Mouse (Mus musculus) Muller cell, postnatal 12 days (primary cell): Measurements from ENCODE around the gene Igsf21.

Experiments used
- DNase-seq: peaks from one replicate; pipeline ENCODE4 v3.0.0-alpha.2; 2015; ENCODE audit errors: inconsistent ontology term

Gene Igsf21

DNA sequence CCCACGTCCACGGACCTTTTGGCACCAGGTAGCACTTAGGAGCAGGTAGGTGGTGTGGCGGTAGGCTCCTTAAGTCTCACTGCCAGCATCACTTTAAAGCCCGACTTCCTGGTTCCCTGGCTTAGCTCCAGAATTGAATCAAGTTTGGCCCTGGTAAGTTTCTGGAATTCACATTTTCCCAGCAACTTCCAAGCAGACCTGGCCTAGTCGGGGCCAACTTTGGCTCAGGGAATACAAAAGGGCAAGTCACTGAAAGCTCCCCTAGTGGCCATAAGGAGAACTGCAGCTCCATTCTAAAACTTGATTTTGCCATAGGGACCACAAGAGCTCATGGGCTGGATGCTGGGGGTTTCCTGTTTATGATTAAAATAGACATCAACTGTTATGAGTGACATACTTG, 145.5 kb downstream of the Igsf21 start:
- DNase-seq = no peak

DNA sequence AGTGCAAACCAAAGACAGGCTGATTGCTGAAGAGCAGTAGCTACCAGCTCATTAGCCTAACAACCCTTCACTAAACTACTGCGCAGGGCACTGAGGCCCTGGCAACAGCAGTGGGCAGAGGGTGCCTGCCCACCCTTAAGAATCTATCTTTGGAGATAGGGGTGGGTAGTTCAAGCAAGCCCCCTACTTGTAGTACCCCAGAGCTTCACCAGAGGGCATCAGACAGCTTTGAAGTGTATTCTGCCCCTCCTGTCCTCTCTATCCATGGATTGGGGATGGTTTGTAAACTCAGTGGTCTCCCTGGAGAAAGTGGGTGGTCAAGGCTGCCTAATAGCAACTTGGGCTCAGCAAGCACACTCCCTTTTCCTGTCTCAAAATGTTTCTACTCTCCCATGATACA, 146.4 kb downstream of the Igsf21 start:
- no peak for DNase-seq

DNA sequence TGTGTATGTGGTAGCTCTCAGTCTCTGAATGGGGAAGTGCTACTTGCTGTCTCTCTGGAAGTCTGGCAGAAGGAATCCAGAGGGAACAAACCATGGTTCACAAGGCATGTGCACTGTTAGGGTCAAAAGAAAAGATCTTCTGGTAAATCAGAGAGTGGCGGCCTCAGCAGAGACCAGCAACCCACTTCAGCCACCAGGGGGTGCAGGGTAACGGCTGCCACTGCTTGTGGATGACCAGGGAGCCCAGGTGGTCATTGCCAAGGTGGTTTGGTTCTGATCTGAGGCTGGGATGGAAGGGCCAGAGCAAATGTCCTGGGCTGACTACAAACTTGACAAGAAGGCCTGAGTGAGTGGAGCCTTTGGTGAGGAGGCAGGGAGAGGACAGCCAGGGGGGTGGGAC, 150.3 kb downstream of the Igsf21 start:
- no peak for DNase-seq

DNA sequence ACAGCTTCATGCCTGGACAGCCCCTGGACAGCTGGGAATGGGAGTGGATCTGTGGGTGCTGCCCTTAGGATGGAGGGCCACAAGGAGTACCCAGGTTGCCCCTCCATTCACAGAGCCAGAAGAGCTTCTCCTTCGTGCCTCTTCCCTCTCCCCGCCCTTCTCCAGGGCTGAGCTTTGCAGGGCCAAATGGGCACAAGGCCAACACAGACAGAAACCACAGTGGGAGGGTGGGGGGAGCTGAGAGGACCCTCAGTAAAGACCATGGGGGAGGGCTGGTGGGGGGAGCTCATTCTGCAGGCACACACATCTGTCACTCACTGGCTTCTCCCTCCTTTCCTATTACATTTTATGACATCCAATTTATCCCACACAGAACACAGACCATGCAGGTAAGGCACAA, 151.7 kb downstream of the Igsf21 start:
- no peak for DNase-seq

DNA sequence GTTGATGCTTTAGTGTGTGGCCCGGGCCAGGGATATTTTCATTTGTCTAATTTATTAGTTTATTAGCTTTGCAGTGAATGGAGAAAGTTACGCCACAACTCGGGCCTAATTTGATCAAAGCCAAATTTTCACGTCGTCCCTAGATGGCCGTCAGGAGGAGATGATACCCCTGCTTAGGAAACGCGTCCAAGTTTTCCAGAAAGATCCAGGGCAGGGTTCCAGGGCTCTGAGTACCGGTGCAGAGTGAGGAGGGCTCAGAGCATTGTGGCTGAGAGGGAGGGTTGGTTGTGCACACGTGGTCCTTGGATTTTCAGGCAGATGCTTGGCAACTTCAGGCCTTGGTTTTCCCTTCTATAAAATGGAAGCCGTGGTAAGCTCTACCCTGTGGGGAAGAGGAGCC, 154.2 kb downstream of the Igsf21 start:
- DNase-seq = no peak

DNA sequence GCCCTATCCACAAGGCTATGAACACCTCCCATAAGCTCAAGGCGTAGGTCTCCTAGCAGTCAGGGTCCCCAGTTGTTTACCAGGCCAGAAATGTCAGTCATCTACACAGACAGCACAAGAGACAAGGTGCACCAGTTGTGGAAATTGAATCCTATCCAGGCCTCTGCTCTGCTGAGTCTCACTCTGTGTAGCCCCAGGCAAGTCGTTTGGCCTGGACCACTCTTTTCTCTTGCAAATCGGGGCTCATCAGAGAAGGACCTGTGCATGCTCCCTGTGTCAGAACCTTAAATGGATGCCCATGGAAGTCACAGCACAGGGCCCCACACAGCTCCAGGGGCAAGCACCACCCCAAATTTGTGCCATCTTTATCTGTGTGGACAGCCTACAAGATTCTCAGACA, 154.9 kb downstream of the Igsf21 start:
- no peak for DNase-seq

DNA sequence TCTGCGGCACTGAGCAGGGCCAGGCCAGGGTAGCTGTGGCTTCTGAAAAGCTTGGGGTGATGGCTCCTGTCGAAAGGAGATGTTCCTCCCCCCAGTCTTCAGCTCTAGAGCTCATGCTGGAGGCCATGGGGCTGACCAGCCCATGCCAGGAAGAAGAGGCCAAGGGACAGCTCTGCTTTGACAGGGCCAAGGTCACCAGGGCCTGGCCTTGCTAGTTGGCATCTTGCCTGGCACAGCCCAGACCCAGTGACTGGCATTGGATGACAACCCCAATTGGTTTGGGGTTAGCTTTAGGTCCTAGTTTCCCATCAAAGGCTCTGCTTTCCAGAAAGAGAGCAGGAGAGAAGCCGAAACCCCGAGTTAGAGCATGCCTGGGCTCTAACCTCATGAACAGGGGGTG, 156.9 kb downstream of the Igsf21 start:
- DNase-seq = no peak

DNA sequence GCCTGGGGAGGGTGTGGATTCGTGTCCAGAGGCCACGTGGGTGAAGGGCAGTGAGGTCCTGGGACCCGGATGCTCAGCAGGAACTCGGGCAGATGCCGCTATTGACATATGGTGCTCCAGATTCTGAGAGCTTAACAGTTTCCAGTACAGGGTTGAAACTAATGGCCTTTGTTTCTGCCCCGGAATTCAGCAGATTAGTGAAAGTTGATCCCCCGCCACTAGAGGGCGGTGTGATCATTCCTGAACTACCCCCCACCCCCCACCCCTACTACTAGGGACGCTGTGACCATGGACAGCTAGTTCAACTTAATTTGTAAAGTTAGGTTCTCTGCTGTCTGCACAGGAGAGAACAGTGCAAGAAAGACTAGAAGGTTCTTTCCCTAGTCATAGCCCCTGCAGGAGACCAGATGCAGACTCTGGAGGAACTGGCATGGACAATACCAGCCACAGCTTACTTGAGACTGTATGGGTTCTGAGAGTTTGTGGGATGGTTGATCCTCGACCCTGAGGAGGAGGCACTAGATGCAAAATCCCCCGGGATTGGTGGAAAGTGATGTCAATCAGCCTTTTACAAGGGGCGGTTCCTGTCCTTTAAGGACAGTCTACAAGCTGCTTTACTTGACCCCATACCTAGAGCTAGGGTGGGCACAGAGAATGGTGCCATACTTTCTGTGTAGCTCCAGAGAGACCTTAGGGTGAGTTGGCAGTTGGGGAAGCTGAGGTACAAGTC, 157.7 kb downstream of the Igsf21 start:
- DNase-seq = no peak

DNA sequence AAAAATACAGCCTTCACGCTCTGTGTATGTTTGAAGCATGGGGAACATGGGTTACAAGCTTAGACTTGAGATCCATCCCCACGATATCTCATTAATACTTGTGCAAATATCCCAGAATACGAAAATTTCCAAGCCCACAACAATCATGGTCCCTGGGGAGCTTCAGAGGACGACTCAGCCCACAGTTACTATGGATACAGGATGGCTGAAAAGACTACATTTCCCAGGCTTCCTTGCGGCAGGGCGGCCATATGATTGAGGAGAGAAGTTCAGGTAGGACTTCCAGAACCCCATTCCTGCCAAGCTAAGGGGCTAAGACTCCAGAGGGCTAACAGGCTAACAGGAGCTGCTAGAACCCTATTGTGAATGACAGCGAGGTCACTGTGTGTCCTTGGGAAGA, 160.4 kb downstream of the Igsf21 start:
- DNase-seq = no peak

DNA sequence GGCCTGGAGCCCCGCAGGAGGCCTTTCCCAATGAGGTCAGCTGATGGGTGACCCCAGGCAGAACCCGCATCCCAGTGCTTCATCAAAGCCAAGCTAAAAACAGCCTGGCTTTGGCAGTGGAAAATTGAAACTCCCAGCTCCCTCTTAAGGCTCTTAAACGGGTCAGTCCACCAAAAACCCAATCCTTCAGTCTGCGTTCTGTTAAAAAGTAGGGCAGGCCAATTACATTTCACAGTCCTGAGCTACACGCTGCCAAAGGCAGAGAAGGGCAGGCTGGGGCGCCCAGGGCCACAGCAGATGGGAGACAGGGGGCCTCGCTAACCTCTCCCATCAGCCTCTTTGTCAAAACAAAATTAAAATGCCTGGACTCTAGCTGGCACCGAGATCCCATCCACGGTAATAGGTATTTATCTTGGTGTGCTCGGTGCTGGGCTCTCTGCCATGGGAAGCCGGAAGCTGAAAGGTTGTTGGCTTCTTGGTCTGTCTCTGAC, 162.0 kb downstream of the Igsf21 start:
- peak; percentile 56 for DNase-seq

DNA sequence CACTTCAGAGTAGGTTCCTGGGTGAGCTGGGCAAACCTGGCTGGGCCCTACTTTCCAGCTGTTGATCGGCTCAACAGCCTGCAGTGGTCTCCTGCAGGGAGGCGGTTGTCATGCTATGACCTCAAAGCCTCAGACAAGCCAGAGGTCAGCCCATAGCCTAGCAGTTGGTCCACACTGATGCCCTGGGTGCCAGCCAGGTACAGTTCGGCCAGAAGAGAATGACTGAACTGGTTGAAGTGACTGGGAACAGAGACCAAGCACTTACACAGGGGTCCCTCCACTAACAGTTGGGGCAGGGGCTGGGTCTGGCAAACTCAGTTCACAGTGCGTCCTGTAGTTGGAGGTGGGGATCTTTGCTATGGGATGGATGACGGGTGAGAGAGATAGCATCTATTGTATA, 162.5 kb downstream of the Igsf21 start:
- no peak for DNase-seq

DNA sequence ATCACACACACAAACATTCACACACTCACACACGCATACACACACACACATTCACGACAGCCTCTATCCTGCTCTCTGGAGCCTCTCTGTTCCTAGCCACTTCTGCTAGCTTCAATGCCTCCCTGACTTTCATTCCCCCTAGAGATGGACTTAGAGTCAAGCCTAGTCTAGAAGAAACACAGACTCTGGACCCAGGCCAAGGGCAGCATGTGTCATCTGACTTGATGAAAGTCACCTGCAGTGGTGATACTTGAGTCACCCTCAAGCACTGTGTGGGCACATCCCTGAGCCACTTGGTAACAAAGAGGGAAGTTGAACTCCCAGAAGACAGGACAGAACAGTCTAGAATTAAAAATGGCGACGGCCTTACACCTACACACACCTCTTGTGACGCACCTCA, 168.2 kb downstream of the Igsf21 start:
- no peak for DNase-seq

DNA sequence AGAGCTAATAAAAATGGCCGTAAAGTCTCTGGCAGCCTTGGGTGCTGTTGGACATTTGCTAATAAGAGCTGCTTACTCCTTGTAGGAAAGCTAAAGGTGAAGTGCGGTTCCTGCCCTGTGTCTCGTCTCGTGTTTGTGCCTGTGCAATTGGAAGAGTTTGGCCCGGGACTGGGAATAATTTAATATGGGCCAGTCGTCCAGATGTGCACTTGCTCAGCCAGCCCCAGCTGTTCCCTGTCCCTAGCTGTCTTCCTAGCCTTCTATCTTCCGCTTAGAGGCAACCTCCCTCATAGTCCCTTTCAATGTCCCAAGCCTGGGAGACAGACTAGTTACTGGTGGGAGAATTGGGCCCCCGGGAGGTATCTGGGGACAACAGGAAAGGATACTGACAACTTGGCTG, 169.0 kb downstream of the Igsf21 start:
- no peak for DNase-seq

DNA sequence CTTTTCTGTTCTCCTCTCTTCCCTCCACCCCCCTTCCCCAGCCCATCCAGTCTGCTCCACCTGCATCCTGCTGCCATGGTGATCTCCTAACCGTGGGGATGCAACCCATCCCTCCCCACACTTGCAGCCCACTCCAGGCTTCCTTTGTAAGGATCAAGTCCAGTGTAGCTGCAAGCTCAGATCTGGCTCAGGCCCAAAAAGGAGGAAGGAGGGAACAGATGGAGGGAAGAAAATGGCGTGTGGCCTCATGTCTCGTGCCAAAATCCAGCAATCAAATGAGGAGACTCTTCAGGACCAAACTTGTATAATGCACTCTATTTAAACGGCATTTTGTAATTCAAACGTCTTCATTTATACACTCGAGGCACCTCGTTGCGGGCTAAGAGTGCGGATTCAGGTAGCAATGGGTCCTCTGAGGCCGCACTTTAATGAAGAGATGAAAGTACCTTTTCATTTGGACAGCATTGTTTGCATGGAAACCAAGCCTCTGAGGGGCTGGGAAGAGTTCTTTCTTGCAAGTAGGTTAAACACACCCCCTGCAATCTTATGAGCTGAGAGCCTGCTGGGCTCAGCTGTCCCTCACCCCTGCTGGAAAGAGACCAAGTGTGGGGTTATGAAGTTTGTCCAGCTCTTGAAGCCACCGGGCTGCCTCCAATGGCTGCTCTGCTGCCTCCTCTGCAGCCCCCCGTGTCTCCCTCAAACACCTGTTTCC, 169.6 kb downstream of the Igsf21 start:
- DNase-seq = no peak

DNA sequence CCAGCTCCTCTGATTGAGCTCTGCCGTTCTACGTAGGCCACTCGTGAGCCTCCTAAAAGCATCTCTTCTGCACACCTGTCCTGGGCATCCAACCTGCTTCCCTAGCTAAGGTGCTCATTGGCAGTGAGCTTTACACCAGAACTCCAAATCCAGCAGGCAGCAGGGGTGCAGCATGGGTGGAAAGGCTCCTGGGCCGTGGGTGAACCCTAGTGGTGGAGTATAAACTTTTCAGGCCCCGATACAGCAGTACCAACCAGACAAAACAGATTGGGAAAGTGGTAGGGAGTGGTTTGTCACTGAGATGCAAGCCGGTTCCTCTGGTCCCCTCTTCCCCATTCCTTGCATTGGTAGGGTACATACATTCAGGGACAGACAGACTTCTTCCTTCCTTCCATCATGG, 170.2 kb downstream of the Igsf21 start:
- DNase-seq = no peak

DNA sequence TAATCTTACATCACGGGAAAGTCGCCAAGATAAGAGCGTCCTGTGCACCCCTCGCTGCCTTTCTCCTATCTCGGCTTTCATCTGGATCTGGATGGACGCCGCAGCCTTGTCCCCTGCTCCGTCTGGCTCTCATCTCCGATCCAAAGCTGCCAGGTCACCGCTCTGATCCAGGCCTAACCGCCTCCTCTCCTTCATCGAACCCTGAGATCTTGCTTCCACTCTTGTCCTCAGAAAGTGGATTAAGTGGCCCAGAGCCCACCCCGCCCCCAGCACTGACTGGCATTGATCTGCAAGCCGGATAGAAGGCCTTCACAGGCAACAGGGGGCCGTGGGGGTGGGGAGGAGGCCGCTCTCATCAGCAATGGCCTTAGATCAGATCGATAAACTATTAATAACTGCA, 175.5 kb downstream of the Igsf21 start:
- DNase-seq = no peak

DNA sequence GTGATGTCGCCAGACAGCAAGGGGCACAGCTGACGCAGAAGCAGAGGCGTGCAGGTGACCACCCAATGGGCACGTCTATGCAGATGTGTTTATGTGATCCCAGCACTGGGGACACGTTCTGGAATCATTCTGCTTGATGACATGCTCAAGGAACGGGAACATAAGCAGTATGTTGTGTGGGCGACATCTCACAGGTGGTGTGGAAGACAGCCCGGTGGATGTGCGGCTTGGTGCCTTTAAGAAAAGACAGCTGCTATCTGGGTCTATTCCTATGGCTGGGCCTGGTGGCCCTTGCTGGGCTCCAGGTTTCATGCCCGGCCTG, 176.3 kb downstream of the Igsf21 start:
- DNase-seq = no peak

DNA sequence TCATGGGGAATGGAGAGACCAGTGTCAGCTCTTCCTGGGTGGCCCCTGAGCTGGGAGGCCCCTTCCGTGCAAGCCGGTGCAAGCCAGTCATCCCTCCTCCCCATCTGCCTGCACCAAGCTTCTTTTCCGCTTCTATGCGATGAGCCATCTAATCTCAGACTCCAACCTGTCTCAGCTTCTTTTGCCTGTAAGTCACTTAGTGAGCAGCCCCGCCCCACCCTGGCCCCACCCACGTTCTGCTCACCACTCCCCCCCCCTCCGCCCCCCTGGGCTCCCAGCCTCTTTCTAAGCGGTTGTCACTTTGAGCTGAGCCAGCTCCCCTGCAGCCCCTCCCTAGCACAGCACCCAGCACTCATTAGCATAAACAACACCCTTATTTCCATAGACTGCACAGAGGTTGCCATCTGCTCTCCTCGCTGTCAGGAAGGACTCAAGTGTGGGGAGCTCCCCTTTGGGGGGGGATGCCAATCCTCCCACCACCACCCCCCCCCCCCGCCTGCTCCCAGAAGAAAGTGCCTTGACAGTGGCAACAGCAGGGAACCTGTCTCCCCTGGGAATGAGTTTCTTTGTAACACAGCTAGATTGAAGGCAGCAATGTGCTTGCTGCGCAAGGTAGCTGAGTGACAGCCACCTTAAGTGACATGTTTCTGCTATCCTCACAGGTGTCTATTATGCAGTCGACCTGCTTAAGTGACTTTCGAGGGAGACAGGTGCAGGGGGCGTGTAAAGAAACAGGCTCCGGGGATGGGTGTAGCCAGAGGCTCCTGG, 176.8 kb downstream of the Igsf21 start:
- no peak for DNase-seq

DNA sequence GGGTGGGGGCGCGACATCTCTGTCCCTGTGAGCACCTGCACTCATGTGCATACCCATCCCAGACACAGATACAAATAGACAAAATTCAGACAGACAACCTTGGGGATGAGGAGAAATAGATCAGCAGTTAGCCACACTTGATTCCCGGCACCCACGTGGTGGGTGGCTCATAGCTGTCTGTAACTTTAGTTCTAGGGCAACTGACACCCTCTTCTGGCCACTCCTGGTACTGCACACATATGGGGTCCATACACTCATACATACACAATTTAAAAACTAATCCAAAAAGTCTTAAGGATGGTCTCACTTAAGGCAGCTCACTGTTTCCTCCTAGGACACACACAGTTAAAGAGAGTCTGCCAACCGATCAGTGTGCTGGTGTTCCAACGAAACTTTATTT, 178.1 kb downstream of the Igsf21 start:
- DNase-seq = no peak

DNA sequence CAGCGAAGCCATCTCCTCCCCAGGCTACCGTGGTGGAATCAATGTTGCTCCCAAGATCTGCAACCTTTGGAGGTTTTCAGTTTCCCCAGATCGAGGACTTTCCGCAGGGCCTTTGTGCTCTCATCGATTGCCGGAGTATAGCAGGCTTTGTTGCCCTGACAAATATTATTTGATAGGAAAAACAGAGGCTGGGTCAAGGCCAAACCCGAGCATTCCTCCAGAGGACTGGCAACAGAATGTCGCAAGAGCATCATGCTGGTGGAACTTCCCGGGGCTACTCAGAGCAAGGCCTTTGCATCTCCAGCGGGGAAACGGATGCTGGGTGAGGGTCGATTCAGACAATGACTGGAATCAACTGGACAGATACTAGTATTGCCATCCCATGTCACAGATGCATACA, 180.6 kb downstream of the Igsf21 start:
- peak; percentile 35 for DNase-seq

DNA sequence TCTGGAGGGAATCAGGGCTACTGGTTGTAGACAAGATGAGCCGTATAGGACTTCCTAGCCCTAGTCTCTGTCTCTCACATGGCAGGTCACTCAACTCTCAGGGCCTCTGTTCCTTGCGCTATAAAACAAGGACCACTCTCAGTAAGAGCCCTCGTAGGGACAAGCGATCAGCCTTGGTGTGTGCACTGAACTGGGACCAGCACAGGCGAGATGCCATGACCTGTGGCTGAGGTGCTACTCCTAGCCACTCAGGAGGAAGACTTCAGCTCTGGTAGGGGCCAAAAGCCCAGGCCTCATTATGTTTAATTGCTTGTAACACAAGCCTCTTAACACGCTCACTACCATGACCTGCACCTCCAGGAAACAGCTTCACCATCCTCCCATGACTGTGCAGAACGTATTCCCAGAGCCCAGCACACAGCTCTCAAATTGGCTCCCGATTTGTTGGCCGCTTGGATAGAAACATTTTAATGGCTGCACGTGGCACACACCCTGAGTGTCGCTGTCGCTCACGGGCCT, 183.4 kb downstream of the Igsf21 start:
- no peak for DNase-seq

DNA sequence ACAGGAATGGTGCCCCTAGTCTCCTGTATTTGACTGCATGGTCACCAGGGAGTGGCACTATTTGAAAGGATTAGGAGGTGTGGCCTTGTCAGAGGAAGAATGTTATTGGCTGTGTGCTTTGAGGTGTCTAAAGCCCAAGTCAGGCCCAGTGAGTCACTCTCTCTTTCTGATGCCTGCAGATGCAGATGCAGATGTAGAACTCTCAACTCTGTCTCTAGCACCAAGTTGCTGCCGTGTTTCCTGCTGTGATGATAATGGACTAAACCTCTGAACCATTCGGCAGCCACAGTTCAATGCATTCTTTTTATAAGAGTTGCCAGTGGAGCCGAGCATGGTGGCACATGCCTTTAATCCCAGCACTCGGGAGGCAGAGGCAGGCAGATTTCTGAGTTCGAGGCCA, 186.3 kb downstream of the Igsf21 start:
- DNase-seq = no peak

DNA sequence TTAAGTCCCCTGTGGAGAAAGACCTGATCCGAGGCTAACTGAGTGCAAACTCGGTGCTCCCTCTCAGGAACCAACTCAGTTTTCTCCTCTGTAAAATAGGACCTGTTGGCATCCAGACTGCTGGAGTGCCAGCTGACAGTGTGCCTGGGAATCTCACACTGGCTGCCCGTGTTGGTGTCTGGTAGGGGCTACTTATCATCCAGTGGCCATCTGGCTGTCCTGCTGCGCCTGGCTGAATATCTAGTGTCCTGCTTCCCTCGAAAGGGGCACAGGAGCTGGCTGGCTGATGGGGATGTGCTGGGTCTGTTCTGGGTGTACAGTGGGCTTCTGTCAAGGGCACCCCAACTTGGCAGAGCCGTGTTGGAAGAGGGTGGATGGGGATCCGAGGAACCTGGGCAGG, 193.5 kb downstream of the Igsf21 start:
- DNase-seq = no peak
